Mouse (Mus musculus): Measurements from ENCODE around the gene Lrg1. TPM values are rescaled to one million over a fixed set of nuclear protein-coding genes. Genes with fewer than 3 reads are reported as not detected.

The Lrg1 gene
- polyA plus RNA-seq, 1 experiment = 16.1 TPM

DNA sequence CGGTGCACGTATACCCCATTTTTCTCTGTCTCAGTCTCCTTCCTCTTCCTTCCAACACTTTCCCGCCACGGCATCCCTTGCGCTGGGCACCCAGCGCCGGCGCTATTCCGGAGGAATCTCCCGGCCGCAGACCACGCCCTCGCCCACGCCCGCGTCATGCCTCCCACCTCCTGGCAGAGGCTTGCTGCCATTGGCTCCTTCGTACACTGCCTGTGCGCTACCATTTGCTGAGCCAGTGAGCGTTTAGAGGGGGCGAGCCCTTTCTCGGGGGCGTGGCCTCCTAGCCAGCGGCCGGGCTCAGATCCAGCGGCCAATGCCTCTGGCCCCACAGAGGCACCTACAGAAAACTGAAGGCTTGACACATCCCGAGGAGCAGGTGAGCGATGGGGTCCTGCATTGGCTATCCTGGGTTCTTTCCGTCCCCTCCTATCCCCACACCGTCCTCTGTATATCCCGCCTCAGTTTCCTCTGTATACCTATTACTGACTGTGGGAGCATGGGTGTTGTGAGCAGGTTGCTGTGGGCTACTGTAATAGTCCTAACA lies 40.5 kb upstream of the Lrg1 start, which contains the start of gene Tnfaip8l1:
Tnfaip8l1 (plus strand) TSS at position 247 of the 544 bp plus-strand sequence.
- no peaks in the 10 kb centered on the region for H3K36me3 ChIP-seq (ENCODE audit: control insufficient read depth, insufficient read depth, low read length)
- TF ChIP-seq CTCF (conservative IDR thresholded peaks at IDR 0.05; ENCODE audit: insufficient read depth, insufficient read length, low read depth, low read length) (no peak), POLR2A (IDR thresholded peaks at IDR 0.05; ENCODE audit: low read depth, low read length) (no peak)
- peak; percentile 98 for DNase-seq
- no peaks in the 10 kb centered on the region for H3K27me3 ChIP-seq (replicated peaks; ENCODE audit: control insufficient read depth, insufficient read depth, low read length)
- peak within 1 kb of the TSS; percentile 40 for H3K4me3 ChIP-seq (ENCODE audit: insufficient read depth, low read depth, low read length)
- no peak within 1 kb of the TSS for H3K27ac ChIP-seq (ENCODE audit: insufficient read depth, low read depth, low read length)
- H3K4me1 ChIP-seq (ENCODE audit: control insufficient read depth, insufficient read depth, low read length) = no peaks in the 10 kb centered on the region
- WGBS = 3% methylated on average over 30 of the region's 30 CpGs

DNA sequence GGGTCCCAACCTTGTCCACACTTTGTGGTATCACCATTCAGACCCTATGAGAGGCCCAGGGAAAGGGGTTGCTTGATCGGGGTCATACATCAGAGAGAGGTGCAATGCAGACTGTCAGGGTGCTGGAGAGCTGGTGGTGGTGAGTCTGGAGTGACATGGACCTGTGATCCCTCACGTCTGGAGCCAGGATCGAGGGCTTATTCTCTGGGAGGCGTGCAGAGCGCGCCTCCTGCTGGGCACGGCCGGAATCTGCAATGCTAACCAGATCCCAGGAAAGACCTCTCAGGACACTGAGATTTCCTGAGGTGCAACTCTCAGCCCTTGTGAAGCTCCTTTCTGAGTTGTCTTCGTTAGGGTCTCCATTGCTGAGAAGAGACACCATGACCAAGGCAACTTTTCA lies 37.9 kb upstream of the Lrg1 start:
- H3K36me3 ChIP-seq (ENCODE audit: control insufficient read depth, insufficient read depth, low read length) = no peaks in the 10 kb centered on the region
- H3K4me1 ChIP-seq (ENCODE audit: control insufficient read depth, insufficient read depth, low read length) = no peaks in the 10 kb centered on the region
- TF ChIP-seq CTCF (conservative IDR thresholded peaks at IDR 0.05; ENCODE audit: insufficient read depth, insufficient read length, low read depth, low read length) (peak; percentile 89), POLR2A (IDR thresholded peaks at IDR 0.05; ENCODE audit: low read depth, low read length) (no peak)
- H3K4me3 ChIP-seq (ENCODE audit: insufficient read depth, low read depth, low read length) = no peak overlapping the region
- WGBS = 3% methylated on average over 9 of the region's 9 CpGs
- H3K27me3 ChIP-seq (replicated peaks; ENCODE audit: control insufficient read depth, insufficient read depth, low read length) = no peaks in the 10 kb centered on the region
- DNase-seq = peak; percentile 78
- H3K27ac ChIP-seq (ENCODE audit: insufficient read depth, low read depth, low read length) = no peak overlapping the region

- no peak overlapping the region for H3K4me3 ChIP-seq (ENCODE audit: insufficient read depth, low read depth, low read length)
- no peaks in the 10 kb centered on the region for H3K27me3 ChIP-seq (replicated peaks; ENCODE audit: control insufficient read depth, insufficient read depth, low read length)
- no peaks in the 10 kb centered on the region for H3K4me1 ChIP-seq (ENCODE audit: control insufficient read depth, insufficient read depth, low read length)
- peak; percentile 51 for DNase-seq
- TF ChIP-seq CTCF (conservative IDR thresholded peaks at IDR 0.05; ENCODE audit: insufficient read depth, insufficient read length, low read depth, low read length) = no peak
- no peak for TF ChIP-seq POLR2A (IDR thresholded peaks at IDR 0.05; ENCODE audit: low read depth, low read length)
- 29% methylated on average over 9 of the region's 9 CpGs for WGBS
- H3K27ac ChIP-seq (ENCODE audit: insufficient read depth, low read depth, low read length) = no peak overlapping the region
- no peaks in the 10 kb centered on the region for H3K36me3 ChIP-seq (ENCODE audit: control insufficient read depth, insufficient read depth, low read length)
These were observed 31.8 kb upstream of the Lrg1 start for GRCm38 (mm10) chr17:56153643-56154042.

DNA sequence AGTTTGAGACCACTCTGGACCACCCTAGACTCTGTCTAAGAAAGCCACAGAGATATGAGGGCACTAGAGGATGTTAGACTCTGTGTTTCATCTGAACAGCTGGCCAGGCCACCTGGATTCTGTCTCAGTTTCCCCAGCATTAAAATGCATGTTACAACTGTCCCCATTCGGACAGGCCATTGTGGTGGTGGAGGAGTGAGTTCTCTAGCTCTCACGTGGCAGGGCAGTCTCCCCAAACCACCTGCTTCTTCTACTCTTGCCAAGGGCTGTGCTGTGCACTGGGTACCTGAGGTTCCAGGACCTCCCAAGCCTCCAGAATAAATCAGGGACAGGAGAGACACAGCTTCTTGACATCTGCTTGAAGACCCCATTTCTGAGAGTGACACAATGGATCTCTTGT lies 28.1 kb upstream of the Lrg1 start:
- no peak for DNase-seq
- H3K27me3 ChIP-seq (replicated peaks; ENCODE audit: control insufficient read depth, insufficient read depth, low read length) = no peaks in the 10 kb centered on the region
- TF ChIP-seq POLR2A (IDR thresholded peaks at IDR 0.05; ENCODE audit: low read depth, low read length) (no peak), CTCF (conservative IDR thresholded peaks at IDR 0.05; ENCODE audit: insufficient read depth, insufficient read length, low read depth, low read length) (no peak)
- WGBS = 37% methylated on average over 2 of the region's 2 CpGs
- no peaks in the 10 kb centered on the region for H3K4me1 ChIP-seq (ENCODE audit: control insufficient read depth, insufficient read depth, low read length)
- H3K36me3 ChIP-seq (ENCODE audit: control insufficient read depth, insufficient read depth, low read length) = no peaks in the 10 kb centered on the region
- no peak overlapping the region for H3K4me3 ChIP-seq (ENCODE audit: insufficient read depth, low read depth, low read length)
- H3K27ac ChIP-seq (ENCODE audit: insufficient read depth, low read depth, low read length) = no peak overlapping the region

GRCm38 (mm10) chr17:56148790-56149618 lies 27.2 kb upstream of the Lrg1 start:
- Histone ChIP-seq H3K27me3 (replicated peaks; ENCODE audit: control insufficient read depth, insufficient read depth, low read length) (no peaks in the 10 kb centered on the region), H3K4me3 (ENCODE audit: insufficient read depth, low read depth, low read length) (no peak overlapping the region)
- 6% methylated on average over 30 of the region's 30 CpGs for WGBS

DNA sequence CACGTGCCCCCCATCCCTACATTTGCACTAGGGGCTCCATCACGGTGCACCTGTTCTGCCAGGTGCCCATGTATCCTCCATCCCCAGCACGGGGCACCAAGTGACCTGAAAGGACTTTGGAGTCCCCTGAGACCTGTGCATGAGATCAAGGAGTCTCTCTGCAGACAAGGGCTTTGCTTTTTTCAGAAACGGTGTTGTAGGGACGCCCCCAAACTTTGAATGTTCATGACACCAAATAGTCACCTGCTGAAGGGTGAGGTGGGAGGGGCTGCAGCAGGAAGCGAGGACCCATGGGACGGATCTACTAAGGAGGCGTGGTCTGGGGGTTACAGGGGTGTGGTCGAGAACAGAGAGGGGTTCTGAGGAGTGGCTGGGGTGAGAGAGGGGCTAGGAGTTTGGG lies 26.5 kb upstream of the Lrg1 start:
- WGBS = 30% methylated on average over 9 of the region's 9 CpGs
- DNase-seq = no peak
- H3K27ac ChIP-seq (ENCODE audit: insufficient read depth, low read depth, low read length) = no peak overlapping the region
- H3K4me1 ChIP-seq (ENCODE audit: control insufficient read depth, insufficient read depth, low read length) = no peaks in the 10 kb centered on the region
- no peaks in the 10 kb centered on the region for H3K36me3 ChIP-seq (ENCODE audit: control insufficient read depth, insufficient read depth, low read length)
- H3K27me3 ChIP-seq (replicated peaks; ENCODE audit: control insufficient read depth, insufficient read depth, low read length) = no peaks in the 10 kb centered on the region
- TF ChIP-seq POLR2A (IDR thresholded peaks at IDR 0.05; ENCODE audit: low read depth, low read length) (no peak), CTCF (conservative IDR thresholded peaks at IDR 0.05; ENCODE audit: insufficient read depth, insufficient read length, low read depth, low read length) (no peak)
- no peak overlapping the region for H3K4me3 ChIP-seq (ENCODE audit: insufficient read depth, low read depth, low read length)

More at GRCm38 (mm10) chr17:56148790-56149618, 27.2 kb upstream of the Lrg1 start:
- no peaks in the 10 kb centered on the region for H3K36me3 ChIP-seq (ENCODE audit: control insufficient read depth, insufficient read depth, low read length)
- H3K4me1 ChIP-seq (ENCODE audit: control insufficient read depth, insufficient read depth, low read length) = no peaks in the 10 kb centered on the region
- no peak for DNase-seq
- TF ChIP-seq CTCF (conservative IDR thresholded peaks at IDR 0.05; ENCODE audit: insufficient read depth, insufficient read length, low read depth, low read length) (no peak), POLR2A (IDR thresholded peaks at IDR 0.05; ENCODE audit: low read depth, low read length) (no peak)
- no peak overlapping the region for H3K27ac ChIP-seq (ENCODE audit: insufficient read depth, low read depth, low read length)

- DNase-seq = no peak
- WGBS = 65% methylated on average over 12 of the region's 12 CpGs
- Histone ChIP-seq H3K4me3 (ENCODE audit: insufficient read depth, low read depth, low read length) (no peak overlapping the region), H3K36me3 (ENCODE audit: control insufficient read depth, insufficient read depth, low read length) (no peaks in the 10 kb centered on the region), H3K4me1 (ENCODE audit: control insufficient read depth, insufficient read depth, low read length) (no peaks in the 10 kb centered on the region), H3K27ac (ENCODE audit: insufficient read depth, low read depth, low read length) (no peak overlapping the region), H3K27me3 (replicated peaks; ENCODE audit: control insufficient read depth, insufficient read depth, low read length) (no peaks in the 10 kb centered on the region)
- TF ChIP-seq CTCF (conservative IDR thresholded peaks at IDR 0.05; ENCODE audit: insufficient read depth, insufficient read length, low read depth, low read length) = no peak
- no peak for TF ChIP-seq POLR2A (IDR thresholded peaks at IDR 0.05; ENCODE audit: low read depth, low read length)
These were observed 25.6 kb upstream of the Lrg1 start for GRCm38 (mm10) chr17:56147420-56147819.
